Mouse (Mus musculus) adrenal gland, adult 2 months (tissue): Measurements from ENCODE around the gene Id1. TPM values are rescaled to one million over a fixed set of nuclear protein-coding genes. Genes with fewer than 3 reads are reported as not detected.

Source experiments
- DNase-seq: peaks from one replicate; pipeline ENCODE4 v3.0.0; 2021
- polyA plus RNA-seq: library from polyadenylated mRNA; depleted of rRNA; stranded (reverse); fragments of >200 nt; gene quantifications from 2 replicates; pipeline ENCODE4 v1.2.3, GENCODE M21; 2012
- total RNA-seq, 2 experiments: library from RNA; stranded (reverse); gene quantifications; 2 replicates each; pipeline ENCODE4 v1.2.3; 2021

Gene Id1
- total and polyA plus RNA-seq, 3 experiments = 41.5 to 186 (median 67.3) TPM

GRCm38 (mm10) chr2:152742435-152742834, 6.4 kb downstream of the Id1 start:
- DNase-seq = peak; percentile 81

GRCm38 (mm10) chr2:152753944-152754711, 18.1 kb downstream of the Id1 start, which contains the start of gene Cox4i2:
TSS of gene Cox4i2 (plus strand) at chr2:152754173.
- DNase-seq = no peak

GRCm38 (mm10) chr2:152756474-152757393, 20.7 kb downstream of the Id1 start:
- DNase-seq = no peak

GRCm38 (mm10) chr2:152757478-152757877, 21.4 kb downstream of the Id1 start:
- no peak for DNase-seq

- DNase-seq = no peak
Measured at GRCm38 (mm10) chr2:152758351-152758750, 22.3 kb downstream of the Id1 start.

- no peak for DNase-seq
Measured at GRCm38 (mm10) chr2:152763310-152763709, 27.3 kb downstream of the Id1 start.

GRCm38 (mm10) chr2:152764172-152765044, 28.4 kb downstream of the Id1 start:
- DNase-seq = no peak

GRCm38 (mm10) chr2:152765045-152765674, 29.1 kb downstream of the Id1 start:
- DNase-seq = no peak

GRCm38 (mm10) chr2:152766387-152767123, 30.5 kb downstream of the Id1 start:
- peak; percentile 89 for DNase-seq

- DNase-seq = peak; percentile 78
Measured at GRCm38 (mm10) chr2:152767618-152768271, 31.7 kb downstream of the Id1 start.

- DNase-seq = no peak
Measured at GRCm38 (mm10) chr2:152769677-152770076, 33.6 kb downstream of the Id1 start.

GRCm38 (mm10) chr2:152771571-152771970, 35.5 kb downstream of the Id1 start:
- no peak for DNase-seq

GRCm38 (mm10) chr2:152772231-152772630, 36.2 kb downstream of the Id1 start:
- no peak for DNase-seq

- no peak for DNase-seq
Measured at GRCm38 (mm10) chr2:152775357-152775756, 39.3 kb downstream of the Id1 start.

- no peak for DNase-seq
Measured at GRCm38 (mm10) chr2:152776019-152776418, 40.0 kb downstream of the Id1 start.

GRCm38 (mm10) chr2:152776435-152776834, 40.4 kb downstream of the Id1 start:
- no peak for DNase-seq

- DNase-seq = no peak
Measured at GRCm38 (mm10) chr2:152777081-152777480, 41.0 kb downstream of the Id1 start.

GRCm38 (mm10) chr2:152780466-152780865, 44.4 kb downstream of the Id1 start:
- peak; percentile 70 for DNase-seq

- DNase-seq = peak; percentile 73
Measured at GRCm38 (mm10) chr2:152781031-152781711, 45.1 kb downstream of the Id1 start.
